Mouse (Mus musculus) CD4-positive, CD25-positive, alpha-beta regulatory T cell (primary cell): Measurements from ENCODE around the gene Plxdc1. TPM values are rescaled to one million over a fixed set of nuclear protein-coding genes. Genes with fewer than 3 reads are reported as not detected.

Experiments used
- polyA plus RNA-seq: library from polyadenylated mRNA; unstranded; fragments of 100-300 nt; shearing (Covaris generic); gene quantifications from one replicate; pipeline ENCODE4 v1.2.1, GENCODE M21; 2017

The Plxdc1 gene
- 1.9 TPM for polyA plus RNA-seq

DNA sequence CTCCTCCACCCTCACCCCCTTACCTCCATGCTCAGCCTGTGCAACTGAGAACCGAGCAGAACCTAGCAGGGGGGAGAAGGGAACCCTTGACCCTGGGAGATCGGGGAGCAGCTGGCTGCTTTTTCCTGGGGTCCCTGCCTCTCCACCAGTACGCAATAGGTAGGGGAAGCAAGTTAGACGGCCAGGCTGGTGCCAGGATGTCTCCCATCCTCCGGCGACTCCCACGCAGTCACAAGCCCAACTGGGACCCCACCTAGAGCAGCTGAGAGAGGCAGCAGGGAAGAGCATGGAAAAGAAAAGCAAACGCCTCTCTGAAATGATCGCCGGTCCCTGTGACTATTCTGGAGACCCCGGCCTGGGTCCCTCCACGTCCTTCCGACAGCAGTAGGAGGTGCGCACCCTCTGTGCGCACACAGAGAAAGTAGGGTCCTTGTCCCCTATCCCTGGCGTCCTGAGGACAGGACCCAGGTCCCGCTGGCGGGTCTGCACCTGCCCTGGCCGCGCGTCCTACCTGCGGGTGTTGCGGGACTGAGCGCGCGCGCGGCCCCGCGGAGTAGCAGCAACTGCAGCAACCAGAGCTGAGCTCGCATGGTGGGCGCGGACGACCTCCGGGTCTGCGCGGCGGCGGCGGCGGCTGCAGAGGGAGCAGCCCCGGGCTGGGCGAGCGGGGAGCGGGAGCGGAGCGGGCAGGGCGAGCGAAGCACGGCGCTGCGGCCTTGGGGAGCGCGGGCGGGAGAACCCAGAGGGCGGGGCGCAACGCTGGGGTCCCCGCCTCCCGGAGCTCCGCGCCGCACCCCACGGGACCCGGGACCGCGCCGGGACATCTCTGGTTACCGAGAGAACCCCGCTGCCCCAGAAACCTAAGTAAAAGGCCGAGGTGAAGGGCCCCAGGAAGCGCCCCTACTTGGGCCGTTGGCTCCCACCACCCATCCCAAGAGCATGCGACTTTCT lies at the start of gene Plxdc1:
Gene Plxdc1, minus strand, starts transcription at position 718 of the 951 bp plus-strand sequence.

DNA sequence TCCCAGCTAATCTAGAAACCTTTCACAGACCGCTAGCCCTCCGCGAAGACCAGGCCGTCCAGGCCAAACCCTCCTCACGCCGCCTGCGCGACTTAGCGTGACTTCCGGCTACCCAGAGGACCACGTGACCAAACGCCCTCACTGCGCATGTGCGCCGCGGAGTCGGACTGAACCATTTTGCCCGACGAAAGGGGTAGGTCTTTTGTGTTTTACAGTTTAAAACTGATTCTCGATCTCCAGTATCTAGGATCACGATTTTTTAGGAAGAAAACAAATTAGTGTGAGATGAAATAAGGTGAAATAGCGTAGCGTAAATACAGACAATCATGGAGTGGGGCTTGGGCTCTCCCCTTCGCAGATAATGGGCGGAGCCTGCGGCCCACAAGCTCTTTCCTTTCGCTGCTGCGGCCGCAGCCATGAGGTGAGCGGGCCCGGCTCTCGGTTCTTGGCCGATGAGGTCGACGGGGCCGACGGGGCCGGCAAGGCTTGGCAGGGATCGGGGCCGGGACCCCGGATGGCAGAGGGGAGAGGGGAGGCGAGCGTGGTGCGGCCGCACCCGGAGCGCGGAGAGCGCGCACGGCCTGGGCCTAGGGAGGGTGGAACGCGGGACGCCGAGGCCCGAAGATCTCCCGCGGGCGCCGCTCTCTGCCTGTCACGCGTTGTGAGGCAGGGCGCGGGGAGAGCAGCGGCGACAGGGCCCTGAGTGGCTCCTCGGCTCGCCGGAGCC lies 40.5 kb upstream of the Plxdc1 start, which contains the start of gene Rpl19:
Gene Rpl19, plus strand, starts transcription at position 141 of the 727 bp plus-strand sequence.

GRCm38 (mm10) chr11:98022555-98023371 lies 36.5 kb upstream of the Plxdc1 start, which contains the start of gene Cacnb1:
TSS of gene Cacnb1 (minus strand) at chr11:98023034.

DNA sequence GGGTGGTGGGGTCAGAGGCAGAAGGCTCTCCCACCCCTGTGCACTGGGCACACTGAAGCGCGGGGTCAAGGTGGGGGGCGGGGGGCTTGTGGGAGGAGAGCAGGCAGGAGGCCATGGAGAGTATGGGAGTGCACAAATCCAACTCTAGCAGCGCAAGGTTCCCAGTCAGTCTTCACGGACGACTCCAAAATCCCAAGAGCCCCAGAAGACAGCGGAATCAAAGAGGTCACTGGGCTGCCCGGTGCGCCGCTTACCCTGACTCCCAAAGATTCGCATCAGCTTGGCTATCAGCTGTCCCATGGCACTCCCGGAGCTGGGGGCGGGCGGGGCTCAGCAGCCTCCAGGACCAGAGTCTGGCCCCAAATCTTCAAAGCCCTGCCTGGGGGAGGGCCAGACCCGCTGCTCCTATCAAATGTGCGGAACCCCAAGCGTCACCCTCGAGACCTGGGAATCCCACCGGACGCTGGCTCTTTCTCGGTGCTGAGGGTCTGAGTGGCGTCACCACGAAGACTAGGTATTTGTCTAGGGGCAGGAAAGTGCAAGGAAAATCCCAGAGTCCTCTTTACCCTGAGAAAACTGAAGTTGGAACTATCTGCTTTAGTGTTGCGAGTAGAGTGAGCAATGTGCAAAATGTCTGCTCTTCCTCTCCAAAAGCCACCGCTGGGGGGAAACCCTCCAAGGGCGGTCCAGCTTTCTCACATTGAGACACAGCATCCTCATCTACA lies 9.5 kb upstream of the Plxdc1 start, which contains the start of gene Arl5c:
Gene Arl5c, minus strand, starts transcription at position 618 of the 725 bp plus-strand sequence.

GRCm38 (mm10) chr11:97883918-97884600 lies 102.2 kb downstream of the Plxdc1 start, which contains the start of gene Fbxo47:
TSS of gene Fbxo47 (minus strand) at chr11:97884154.

Other genes with a start within 250 kb of the Plxdc1 start
- 2.6 TPM for gene Pip4k2b, start 241.7 kb downstream of the Plxdc1 start, polyA plus RNA-seq
- gene Cwc25, start 219.9 kb downstream of the Plxdc1 start, polyA plus RNA-seq, result 27.1 TPM
- gene 1700001P01Rik, start 210.5 kb downstream of the Plxdc1 start, polyA plus RNA-seq, result not detected
- gene Rpl23, start 204.0 kb downstream of the Plxdc1 start, polyA plus RNA-seq, result 408 TPM
- gene Lasp1, start 187.4 kb downstream of the Plxdc1 start, polyA plus RNA-seq, result 201 TPM
- 0.41 TPM for gene B230217C12Rik, start 145.7 kb downstream of the Plxdc1 start, polyA plus RNA-seq
- 0.39 TPM for gene Fbxo47, start 102.3 kb downstream of the Plxdc1 start, polyA plus RNA-seq
- 125 TPM for gene Arl5c, start 9.7 kb upstream of the Plxdc1 start, polyA plus RNA-seq
- gene Cacnb1, start 36.6 kb upstream of the Plxdc1 start, polyA plus RNA-seq, result 15.7 TPM
- gene Rpl19, start 40.3 kb upstream of the Plxdc1 start, polyA plus RNA-seq, result 1,449 TPM
- gene Stac2, start 67.0 kb upstream of the Plxdc1 start, polyA plus RNA-seq, result not detected
- gene Fbxl20, start 164.0 kb upstream of the Plxdc1 start, polyA plus RNA-seq, result 42.0 TPM
- 41.4 TPM for gene Med1, start 206.8 kb upstream of the Plxdc1 start, polyA plus RNA-seq
- gene Cdk12, start 216.6 kb upstream of the Plxdc1 start, polyA plus RNA-seq, result 21.1 TPM